Mouse (Mus musculus) WW6 (cell line): ENCODE measurements around the gene Tet3.

Experiments
- DNase-seq: peaks from one replicate; pipeline ENCODE4 v3.0.0-alpha.2; 2013; ENCODE audit warnings: low read depth, low spot score

Tet3 gene

GRCm38 (mm10) chr6:83478628-83479027 is 19.7 kb upstream of the Tet3 start:
- no peak for DNase-seq

- no peak for DNase-seq
Observed at GRCm38 (mm10) chr6:83478217-83478616, 19.3 kb upstream of the Tet3 start.

- DNase-seq = no peak
Observed at GRCm38 (mm10) chr6:83475431-83475830, 16.5 kb upstream of the Tet3 start.

- DNase-seq = no peak
Observed at GRCm38 (mm10) chr6:83473240-83473639, 14.4 kb upstream of the Tet3 start.

- DNase-seq = no peak
Observed at GRCm38 (mm10) chr6:83471739-83472138, 12.9 kb upstream of the Tet3 start.

- DNase-seq = no peak
Observed at GRCm38 (mm10) chr6:83464011-83464410, 5.1 kb upstream of the Tet3 start.

GRCm38 (mm10) chr6:83456984-83457810 is 1.7 kb downstream of the Tet3 start:
- no peak for DNase-seq

GRCm38 (mm10) chr6:83456131-83456983 is 2.5 kb downstream of the Tet3 start:
- no peak for DNase-seq

GRCm38 (mm10) chr6:83455328-83456130 is 3.4 kb downstream of the Tet3 start:
- no peak for DNase-seq

- DNase-seq = no peak
Observed at GRCm38 (mm10) chr6:83453706-83454105, 5.2 kb downstream of the Tet3 start.

- no peak for DNase-seq
Observed at GRCm38 (mm10) chr6:83450451-83451303, 8.2 kb downstream of the Tet3 start.

- DNase-seq = no peak
Observed at GRCm38 (mm10) chr6:83449440-83449839, 9.4 kb downstream of the Tet3 start.

GRCm38 (mm10) chr6:83448911-83449310 is 10.0 kb downstream of the Tet3 start:
- DNase-seq = no peak

GRCm38 (mm10) chr6:83447031-83447430 is 11.9 kb downstream of the Tet3 start:
- no peak for DNase-seq

GRCm38 (mm10) chr6:83445796-83446195 is 13.1 kb downstream of the Tet3 start:
- no peak for DNase-seq

GRCm38 (mm10) chr6:83443441-83444340 is 15.2 kb downstream of the Tet3 start:
- no peak for DNase-seq

- DNase-seq = no peak
Observed at GRCm38 (mm10) chr6:83442639-83443038, 16.2 kb downstream of the Tet3 start.

- DNase-seq = no peak
Observed at GRCm38 (mm10) chr6:83441259-83442061, 17.4 kb downstream of the Tet3 start.
